Mouse (Mus musculus): ENCODE results near the gene Acly. TPM values are rescaled to one million over a fixed set of nuclear protein-coding genes. Genes with fewer than 3 reads are reported as not detected.

Gene Acly
- polyA plus RNA-seq, 2 experiments: 118 to 159 TPM

DNA sequence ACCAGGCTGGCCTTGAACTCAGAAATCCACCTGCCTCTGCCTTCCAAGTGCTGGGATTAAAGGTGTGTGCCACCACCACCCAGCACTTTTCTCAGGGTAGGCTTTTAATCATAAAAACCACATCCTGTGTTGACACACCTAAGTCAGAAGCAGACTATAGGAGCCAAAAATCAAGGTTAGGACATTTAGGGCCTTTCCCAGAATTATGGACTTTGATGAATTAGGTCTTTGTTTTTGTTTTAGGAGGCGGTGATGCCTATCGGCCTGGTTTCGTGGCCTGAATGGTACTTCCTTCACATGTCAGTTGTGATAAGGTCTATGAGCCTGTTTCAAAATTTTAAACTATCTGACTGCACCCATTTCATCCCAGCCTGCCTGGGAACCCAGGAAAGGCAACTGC lies 46.4 kb upstream of the Acly start:
- Histone ChIP-seq H3K4me1 (ENCODE audit: control insufficient read depth, insufficient read depth, low read length) (0 out of 2 replicates have a peak, but pooled peaks cover 4% of the 10 kb centered on the region), H3K4me2 (replicated peaks; ENCODE audit: low read depth, low read length, severe bottlenecking) (peak overlapping the region; percentile 72), H3K27ac (replicated peaks; ENCODE audit: low read depth, low read length) (peak overlapping the region; percentile 61), H3K9me3 (ENCODE audit: control insufficient read depth, low read length) (no peaks in the 10 kb centered on the region), H3K9ac (ENCODE audit: low read depth, low read length, severe bottlenecking) (peak overlapping the region; percentile 68), H3K4me3 (replicated peaks; ENCODE audit: low read length) (peak overlapping the region; percentile 62), H3K27me3 (ENCODE audit: control insufficient read depth, insufficient read depth, low read length) (peaks cover 6% of the 10 kb centered on the region; the same call in 1 of the 2 replicates), H3K36me3 (ENCODE audit: control insufficient read depth, insufficient read depth, low read length) (peaks cover 9% of the 10 kb centered on the region)
- DNase-seq (ENCODE audit: low spot score) (no peak), ATAC-seq (ENCODE audit: low FRiP score, low read depth) (no peak)
- WGBS: 95% methylated on average over 3 of the region's 3 CpGs
- TF ChIP-seq POLR2A (IDR thresholded peaks at IDR 0.05; ENCODE audit: borderline replicate concordance, extremely low read depth, insufficient read depth, insufficient read length): no peak

DNA sequence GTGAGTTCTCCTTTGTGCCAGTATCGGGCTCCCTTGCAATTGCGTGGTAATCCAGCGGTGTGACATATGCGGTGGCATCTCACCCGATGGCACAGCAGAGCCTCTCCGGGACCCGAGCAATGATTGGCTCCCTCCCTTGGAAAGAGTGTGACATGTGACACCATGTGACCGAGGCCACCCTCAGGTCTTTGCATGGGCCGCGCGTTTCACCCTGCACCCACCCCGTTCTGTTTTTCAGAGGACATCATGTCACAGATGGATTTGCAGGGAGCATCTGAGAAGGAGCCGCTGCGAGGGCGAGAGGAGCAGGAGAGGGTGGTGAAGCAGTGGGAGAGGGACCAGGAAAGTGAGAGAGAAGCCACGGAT lies 43.4 kb upstream of the Acly start:
- 12% methylated on average over 16 of the region's 16 CpGs for WGBS
- H3K4me1 ChIP-seq (ENCODE audit: control insufficient read depth, insufficient read depth, low read length): 0 out of 2 replicates have a peak, but pooled peaks cover 4% of the 10 kb centered on the region
- ATAC-seq (ENCODE audit: low FRiP score, low read depth) (no peak), DNase-seq (ENCODE audit: low spot score) (no peak)
- no peaks in the 10 kb centered on the region for H3K36me3 ChIP-seq (ENCODE audit: control insufficient read depth, insufficient read depth, low read length)
- peak overlapping the region; percentile 13; the same call in 1 of the 2 replicates for H3K4me3 ChIP-seq (replicated peaks; ENCODE audit: low read length)
- no peak for TF ChIP-seq POLR2A (IDR thresholded peaks at IDR 0.05; ENCODE audit: borderline replicate concordance, extremely low read depth, insufficient read depth, insufficient read length)
- peaks cover 6% of the 10 kb centered on the region; the same call in 1 of the 2 replicates for H3K27me3 ChIP-seq (ENCODE audit: control insufficient read depth, insufficient read depth, low read length)
- no peaks in the 10 kb centered on the region for H3K9me3 ChIP-seq (ENCODE audit: control insufficient read depth, low read length)
- H3K27ac ChIP-seq (replicated peaks; ENCODE audit: low read depth, low read length): no peak overlapping the region
- no peak overlapping the region for H3K9ac ChIP-seq (ENCODE audit: low read depth, low read length, severe bottlenecking)
- H3K4me2 ChIP-seq (replicated peaks; ENCODE audit: low read depth, low read length, severe bottlenecking): peak overlapping the region; percentile 39

DNA sequence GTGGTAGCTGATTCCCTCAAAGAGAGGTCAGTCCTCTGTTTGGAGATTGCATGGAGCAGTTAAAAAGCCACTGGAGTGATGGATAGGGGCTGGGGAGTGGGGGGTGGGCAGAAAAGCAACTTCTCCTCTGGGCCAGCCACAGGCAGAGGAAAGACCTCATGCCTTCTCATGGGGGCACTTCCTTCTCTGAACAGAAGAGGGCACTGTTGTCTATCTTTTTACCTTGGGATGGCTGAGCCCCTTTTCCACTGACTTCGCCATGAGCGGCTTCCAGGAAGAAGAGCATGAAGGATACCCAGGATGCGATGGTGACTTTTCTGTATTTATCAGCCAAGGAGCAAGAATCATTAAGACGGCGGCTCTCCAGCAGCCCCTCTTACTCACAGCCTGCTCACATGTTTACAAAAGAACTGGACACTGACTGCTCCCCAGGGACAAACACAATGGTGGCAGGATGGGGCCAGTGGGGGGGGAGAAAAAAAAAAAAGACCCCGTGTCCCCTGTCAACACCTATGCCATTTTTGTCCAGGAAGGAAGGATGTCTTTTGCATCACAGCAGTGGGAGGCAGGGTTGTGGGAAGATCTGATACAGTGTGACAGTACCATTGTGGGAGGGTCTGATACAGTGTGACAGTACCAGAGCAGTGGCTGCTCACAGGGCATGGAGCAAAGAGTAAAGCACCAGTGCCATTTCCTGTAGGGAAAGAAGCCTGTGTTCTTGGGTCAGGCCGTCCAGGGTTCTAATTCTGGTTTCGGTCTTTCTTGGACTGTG lies 42.8 kb upstream of the Acly start:
- Histone ChIP-seq H3K36me3 (ENCODE audit: control insufficient read depth, insufficient read depth, low read length) (no peaks in the 10 kb centered on the region), H3K4me2 (replicated peaks; ENCODE audit: low read depth, low read length, severe bottlenecking) (peak overlapping the region; percentile 39), H3K9me3 (ENCODE audit: control insufficient read depth, low read length) (no peaks in the 10 kb centered on the region), H3K4me3 (replicated peaks; ENCODE audit: low read length) (peak overlapping the region; percentile 13), H3K27ac (replicated peaks; ENCODE audit: low read depth, low read length) (no peak overlapping the region), H3K9ac (ENCODE audit: low read depth, low read length, severe bottlenecking) (no peak overlapping the region), H3K27me3 (ENCODE audit: control insufficient read depth, insufficient read depth, low read length) (peaks cover 6% of the 10 kb centered on the region; the same call in 1 of the 2 replicates), H3K4me1 (ENCODE audit: control insufficient read depth, insufficient read depth, low read length) (0 out of 2 replicates have a peak, but pooled peaks cover 4% of the 10 kb centered on the region)
- TF ChIP-seq POLR2A (IDR thresholded peaks at IDR 0.05; ENCODE audit: borderline replicate concordance, extremely low read depth, insufficient read depth, insufficient read length): no peak
- 8% methylated on average over 8 of the region's 8 CpGs for WGBS
- DNase-seq (ENCODE audit: low spot score): peak; percentile 75
- ATAC-seq (ENCODE audit: low FRiP score, low read depth): no peak

DNA sequence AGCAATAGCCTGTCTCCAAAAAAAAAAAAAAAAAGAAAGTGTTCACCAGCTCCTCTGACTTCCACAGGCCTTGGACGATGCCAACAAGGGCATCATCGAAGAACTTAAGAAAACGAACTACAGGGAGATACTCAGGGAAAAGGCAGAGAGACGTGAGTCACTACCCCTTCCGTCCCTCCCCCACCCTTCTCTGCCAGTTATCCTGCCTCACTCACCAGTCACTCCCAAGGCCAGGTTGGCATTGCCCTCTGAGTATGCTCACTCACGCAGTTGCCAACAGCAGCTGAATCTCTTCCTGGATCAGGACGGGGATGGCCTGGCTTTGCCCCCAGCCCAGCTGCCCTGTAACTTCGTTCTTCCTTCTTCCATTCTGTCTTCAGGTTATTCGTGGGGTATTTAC lies 42.0 kb upstream of the Acly start:
- H3K4me3 ChIP-seq (replicated peaks; ENCODE audit: low read length): no peak overlapping the region
- H3K27me3 ChIP-seq (ENCODE audit: control insufficient read depth, insufficient read depth, low read length): peaks cover 6% of the 10 kb centered on the region; the same call in 1 of the 2 replicates
- no peak overlapping the region for H3K27ac ChIP-seq (replicated peaks; ENCODE audit: low read depth, low read length)
- no peaks in the 10 kb centered on the region for H3K9me3 ChIP-seq (ENCODE audit: control insufficient read depth, low read length)
- TF ChIP-seq POLR2A (IDR thresholded peaks at IDR 0.05; ENCODE audit: borderline replicate concordance, extremely low read depth, insufficient read depth, insufficient read length): no peak
- 0 out of 2 replicates have a peak, but pooled peaks cover 4% of the 10 kb centered on the region for H3K4me1 ChIP-seq (ENCODE audit: control insufficient read depth, insufficient read depth, low read length)
- no peaks in the 10 kb centered on the region for H3K36me3 ChIP-seq (ENCODE audit: control insufficient read depth, insufficient read depth, low read length)
- ATAC-seq (ENCODE audit: low FRiP score, low read depth): no peak
- DNase-seq (ENCODE audit: low spot score): no peak
- no peak overlapping the region for H3K9ac ChIP-seq (ENCODE audit: low read depth, low read length, severe bottlenecking)
- no peak overlapping the region for H3K4me2 ChIP-seq (replicated peaks; ENCODE audit: low read depth, low read length, severe bottlenecking)
- WGBS: 60% methylated on average over 9 of the region's 9 CpGs

DNA sequence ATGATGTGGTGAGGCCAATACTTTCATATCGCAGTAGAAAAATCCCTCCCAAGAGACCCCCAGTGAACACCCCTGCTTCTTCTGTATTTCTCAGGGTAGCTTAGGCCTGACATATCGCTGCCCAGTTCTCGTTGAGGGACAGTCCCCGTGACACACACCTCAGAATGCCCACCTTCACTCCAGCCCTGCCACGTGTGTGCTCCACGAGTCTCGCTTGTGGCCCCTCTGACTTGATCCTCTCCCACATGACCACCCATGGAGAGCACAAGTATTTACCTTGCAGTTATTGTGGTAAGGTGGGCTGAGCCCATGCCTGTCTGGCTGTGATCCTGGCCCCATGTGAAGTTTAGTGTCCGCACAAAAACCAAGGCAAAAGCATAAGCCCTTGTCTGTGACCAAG lies 40.9 kb upstream of the Acly start:
- WGBS: 79% methylated on average over 8 of the region's 8 CpGs
- H3K27ac ChIP-seq (replicated peaks; ENCODE audit: low read depth, low read length): no peak overlapping the region
- TF ChIP-seq POLR2A (IDR thresholded peaks at IDR 0.05; ENCODE audit: borderline replicate concordance, extremely low read depth, insufficient read depth, insufficient read length): no peak
- H3K4me1 ChIP-seq (ENCODE audit: control insufficient read depth, insufficient read depth, low read length): 0 out of 2 replicates have a peak, but pooled peaks cover 4% of the 10 kb centered on the region
- no peak overlapping the region for H3K9ac ChIP-seq (ENCODE audit: low read depth, low read length, severe bottlenecking)
- H3K4me2 ChIP-seq (replicated peaks; ENCODE audit: low read depth, low read length, severe bottlenecking): no peak overlapping the region
- no peak overlapping the region for H3K4me3 ChIP-seq (replicated peaks; ENCODE audit: low read length)
- H3K27me3 ChIP-seq (ENCODE audit: control insufficient read depth, insufficient read depth, low read length): peaks cover 6% of the 10 kb centered on the region; the same call in 1 of the 2 replicates
- no peaks in the 10 kb centered on the region for H3K9me3 ChIP-seq (ENCODE audit: control insufficient read depth, low read length)
- no peak for DNase-seq (ENCODE audit: low spot score)
- ATAC-seq (ENCODE audit: low FRiP score, low read depth): no peak
- H3K36me3 ChIP-seq (ENCODE audit: control insufficient read depth, insufficient read depth, low read length): no peaks in the 10 kb centered on the region

Data from limb, embryonic 14.5 days (tissue).